Mouse (Mus musculus): ENCODE results near the gene Dnajb7.

Dnajb7 gene

GRCm38 (mm10) chr15:81365246-81365645 lies 42.9 kb downstream of the Dnajb7 start:
- no peak for DNase-seq (ENCODE audit: low read depth, low spot score)

GRCm38 (mm10) chr15:81364271-81364670 lies 43.8 kb downstream of the Dnajb7 start:
- no peak for DNase-seq (ENCODE audit: low read depth, low spot score)

- DNase-seq (ENCODE audit: low read depth, low spot score) = no peak
These were observed 45.6 kb downstream of the Dnajb7 start for GRCm38 (mm10) chr15:81362501-81362900.

- DNase-seq (ENCODE audit: low read depth, low spot score) = no peak
These were observed 46.6 kb downstream of the Dnajb7 start for GRCm38 (mm10) chr15:81361417-81362015.

GRCm38 (mm10) chr15:81361022-81361404 lies 47.1 kb downstream of the Dnajb7 start:
- no peak for DNase-seq (ENCODE audit: low read depth, low spot score)

- DNase-seq (ENCODE audit: low read depth, low spot score) = peak; percentile 96
These were observed 47.6 kb downstream of the Dnajb7 start, which contains the start of gene Slc25a17 for GRCm38 (mm10) chr15:81360345-81361021. Gene Slc25a17 (minus strand): TSS chr15:81360812.

GRCm38 (mm10) chr15:81359421-81359820 lies 48.7 kb downstream of the Dnajb7 start:
- no peak for DNase-seq (ENCODE audit: low read depth, low spot score)

GRCm38 (mm10) chr15:81358943-81359342 lies 49.2 kb downstream of the Dnajb7 start:
- no peak for DNase-seq (ENCODE audit: low read depth, low spot score)

- no peak for DNase-seq (ENCODE audit: low read depth, low spot score)
These were observed 51.2 kb downstream of the Dnajb7 start for GRCm38 (mm10) chr15:81356946-81357345.
